Mouse (Mus musculus): Measurements from ENCODE around the gene Usmg5. TPM values are rescaled to one million over a fixed set of nuclear protein-coding genes. Genes with fewer than 3 reads are reported as not detected.

The Usmg5 gene
- polyA plus RNA-seq, 1 experiment from 2014 or later: 1,062 TPM

Other genes starting within 250 kb of the Usmg5 start
- 266 and 290 TPM in 2 replicates for gene Ina, start 75.9 kb downstream of the Usmg5 start, polyA plus RNA-seq (2014; fragmentation: Nextera tagmentation; extraction: Ambion mirVana)
- 81.5 and 90.6 TPM in 2 replicates for gene Nt5c2, start 75.5 kb downstream of the Usmg5 start, polyA plus RNA-seq (2014; fragmentation: Nextera tagmentation; extraction: Ambion mirVana)
- 31.6 and 32.2 TPM in 2 replicates for gene Pcgf6, start 39.7 kb downstream of the Usmg5 start, polyA plus RNA-seq (2014; fragmentation: Nextera tagmentation; extraction: Ambion mirVana)
- 10.8 and 11.8 TPM in 2 replicates for gene Taf5, start 22.9 kb downstream of the Usmg5 start, polyA plus RNA-seq (2014; fragmentation: Nextera tagmentation; extraction: Ambion mirVana)
- gene Pdcd11, start 121 bp upstream of the Usmg5 start, polyA plus RNA-seq (2014; fragmentation: Nextera tagmentation; extraction: Ambion mirVana): 8.1 and 9.4 TPM in 2 replicates
- 0.42 and 0.78 TPM in 2 replicates for gene Calhm2, start 47.6 kb upstream of the Usmg5 start, polyA plus RNA-seq (2014; fragmentation: Nextera tagmentation; extraction: Ambion mirVana)
- not detected in 2 replicates for gene Calhm1, start 53.6 kb upstream of the Usmg5 start, polyA plus RNA-seq (2014; fragmentation: Nextera tagmentation; extraction: Ambion mirVana)
- not detected in 2 replicates for gene Calhm3, start 67.1 kb upstream of the Usmg5 start, polyA plus RNA-seq (2014; fragmentation: Nextera tagmentation; extraction: Ambion mirVana)
- 2.9 and 3.4 TPM in 2 replicates for gene Neurl1a, start 88.2 kb upstream of the Usmg5 start, polyA plus RNA-seq (2014; fragmentation: Nextera tagmentation; extraction: Ambion mirVana)